Mouse (Mus musculus): ENCODE results near the gene Ddah1. TPM values are rescaled to one million over a fixed set of nuclear protein-coding genes. Genes with fewer than 3 reads are reported as not detected.
A peak's percentile ranks its signal among the peaks of the same experiment; 100 is the strongest.

Gene Ddah1
- total and polyA plus RNA-seq, 2 experiments from 2014 or later: 8.1 to 12.4 TPM

DNA sequence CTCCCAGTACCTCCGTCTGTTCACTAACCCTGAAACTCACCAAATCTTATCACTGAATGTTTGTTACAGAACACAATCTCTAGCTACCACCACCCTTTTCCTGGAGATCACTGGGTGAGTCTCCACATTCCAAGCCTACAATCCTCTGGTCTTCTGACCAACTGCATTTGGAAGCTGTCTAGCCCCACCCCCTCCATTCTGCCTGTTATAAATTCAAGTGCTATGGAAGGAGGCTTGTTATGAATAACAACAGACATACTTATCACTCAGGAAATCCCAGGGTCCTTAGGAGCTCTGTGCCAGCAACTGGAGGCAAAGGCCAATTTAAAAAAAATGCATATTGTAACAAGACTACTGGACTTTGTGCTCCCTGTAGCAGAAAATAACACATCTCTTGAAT lies 58.3 kb downstream of the Ddah1 start:
- 28% methylated on average over 1 of the region's 1 CpGs for WGBS
- H3K36me3 ChIP-seq (replicated peaks; ENCODE audit: control insufficient read depth, insufficient read depth, low read length): no peaks in the 10 kb centered on the region
- H3K4me1 ChIP-seq (ENCODE audit: control insufficient read depth, insufficient read depth): peaks cover 21% of the 10 kb centered on the region
- H3K27ac ChIP-seq (ENCODE audit: low read depth): peak overlapping the region; percentile 70
- H3K9me3 ChIP-seq (replicated peaks; ENCODE audit: control insufficient read depth, low read length): no peaks in the 10 kb centered on the region
- no peak overlapping the region for H3K4me3 ChIP-seq (ENCODE audit: low read depth, low read length)
- TF ChIP-seq EP300 (IDR thresholded peaks at IDR 0.05; ENCODE audit: low read depth): no peak
- no peak for TF ChIP-seq CTCF (IDR thresholded peaks at IDR 0.05; ENCODE audit: low read depth)
- no peak overlapping the region for H3K9ac ChIP-seq (replicated peaks; ENCODE audit: low read depth, low read length)
- peak; percentile 69; the same call in 1 of the 2 replicates for ATAC-seq (ENCODE audit: insufficient read depth, low read depth)
- 0 out of 2 replicates have a peak overlapping the region, but pooled peaks have one; percentile 30 for H3K4me2 ChIP-seq (ENCODE audit: low read depth, low read length)
- peak; percentile 62 for DNase-seq (ENCODE audit: low spot score)
- H3K27me3 ChIP-seq (ENCODE audit: control insufficient read depth, insufficient read depth, low read length): no peaks in the 10 kb centered on the region

DNA sequence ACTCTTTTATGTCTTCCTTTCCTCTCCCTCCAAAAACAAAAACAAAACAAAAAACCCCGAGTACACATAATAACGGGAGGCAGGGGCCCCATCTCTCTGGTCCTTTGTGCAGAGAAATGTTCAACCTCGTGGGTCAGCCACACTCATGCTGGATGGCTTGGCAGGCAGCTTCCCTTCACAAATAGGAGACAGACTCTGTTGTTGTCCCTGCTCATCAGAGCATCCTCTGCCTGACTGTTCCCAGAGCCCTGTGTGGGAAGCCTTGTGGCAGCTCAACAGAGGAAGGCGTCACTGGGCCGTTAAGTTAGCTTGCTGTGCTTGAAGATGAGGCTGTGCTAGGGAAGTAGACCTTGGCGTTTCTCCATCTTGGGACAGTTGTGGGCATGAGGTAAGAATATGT lies 58.8 kb downstream of the Ddah1 start:
- H3K9ac ChIP-seq (replicated peaks; ENCODE audit: low read depth, low read length): no peak overlapping the region
- no peaks in the 10 kb centered on the region for H3K27me3 ChIP-seq (ENCODE audit: control insufficient read depth, insufficient read depth, low read length)
- no peaks in the 10 kb centered on the region for H3K9me3 ChIP-seq (replicated peaks; ENCODE audit: control insufficient read depth, low read length)
- WGBS: 45% methylated on average over 6 of the region's 6 CpGs
- no peak for TF ChIP-seq EP300 (IDR thresholded peaks at IDR 0.05; ENCODE audit: low read depth)
- no peak for TF ChIP-seq CTCF (IDR thresholded peaks at IDR 0.05; ENCODE audit: low read depth)
- peaks cover 21% of the 10 kb centered on the region for H3K4me1 ChIP-seq (ENCODE audit: control insufficient read depth, insufficient read depth)
- DNase-seq (ENCODE audit: low spot score) (no peak), ATAC-seq (ENCODE audit: insufficient read depth, low read depth) (0 out of 2 replicates have a peak, but pooled peaks have one; percentile 13)
- no peak overlapping the region for H3K4me3 ChIP-seq (ENCODE audit: low read depth, low read length)
- H3K4me2 ChIP-seq (ENCODE audit: low read depth, low read length): 0 out of 2 replicates have a peak overlapping the region, but pooled peaks have one; percentile 30
- H3K36me3 ChIP-seq (replicated peaks; ENCODE audit: control insufficient read depth, insufficient read depth, low read length): no peaks in the 10 kb centered on the region
- H3K27ac ChIP-seq (ENCODE audit: low read depth): peak overlapping the region; percentile 70

DNA sequence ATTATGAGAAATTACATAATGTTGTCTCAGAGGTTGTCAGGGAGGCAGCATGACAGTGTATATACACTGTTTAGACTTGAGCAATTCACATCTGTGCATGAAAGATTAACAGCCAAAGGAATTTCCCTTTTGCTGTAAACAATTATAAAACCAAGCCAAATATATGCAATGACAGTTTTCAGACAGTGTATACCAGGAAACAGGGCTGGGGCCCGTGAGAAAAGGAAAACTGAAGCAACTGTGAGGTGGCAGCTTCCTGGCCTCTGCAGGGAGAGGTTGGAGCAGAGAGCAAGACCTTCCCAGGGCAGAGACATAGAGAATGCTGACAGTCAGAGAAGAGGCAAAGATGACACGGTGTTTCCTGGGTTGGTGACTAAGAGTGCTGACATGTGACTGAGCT lies 62.0 kb downstream of the Ddah1 start:
- WGBS: 22% methylated on average over 2 of the region's 2 CpGs
- ATAC-seq (ENCODE audit: insufficient read depth, low read depth) (peak; percentile 33; the same call in 1 of the 2 replicates), DNase-seq (ENCODE audit: low spot score) (no peak)
- no peaks in the 10 kb centered on the region for H3K27me3 ChIP-seq (ENCODE audit: control insufficient read depth, insufficient read depth, low read length)
- H3K4me2 ChIP-seq (ENCODE audit: low read depth, low read length): no peak overlapping the region
- H3K27ac ChIP-seq (ENCODE audit: low read depth): peak overlapping the region; percentile 18; the same call in 1 of the 2 replicates
- no peak overlapping the region for H3K9ac ChIP-seq (replicated peaks; ENCODE audit: low read depth, low read length)
- no peaks in the 10 kb centered on the region for H3K36me3 ChIP-seq (replicated peaks; ENCODE audit: control insufficient read depth, insufficient read depth, low read length)
- no peak overlapping the region for H3K4me3 ChIP-seq (ENCODE audit: low read depth, low read length)
- H3K4me1 ChIP-seq (ENCODE audit: control insufficient read depth, insufficient read depth): peaks cover 21% of the 10 kb centered on the region
- no peaks in the 10 kb centered on the region for H3K9me3 ChIP-seq (replicated peaks; ENCODE audit: control insufficient read depth, low read length)
- TF ChIP-seq CTCF (IDR thresholded peaks at IDR 0.05; ENCODE audit: low read depth): no peak

DNA sequence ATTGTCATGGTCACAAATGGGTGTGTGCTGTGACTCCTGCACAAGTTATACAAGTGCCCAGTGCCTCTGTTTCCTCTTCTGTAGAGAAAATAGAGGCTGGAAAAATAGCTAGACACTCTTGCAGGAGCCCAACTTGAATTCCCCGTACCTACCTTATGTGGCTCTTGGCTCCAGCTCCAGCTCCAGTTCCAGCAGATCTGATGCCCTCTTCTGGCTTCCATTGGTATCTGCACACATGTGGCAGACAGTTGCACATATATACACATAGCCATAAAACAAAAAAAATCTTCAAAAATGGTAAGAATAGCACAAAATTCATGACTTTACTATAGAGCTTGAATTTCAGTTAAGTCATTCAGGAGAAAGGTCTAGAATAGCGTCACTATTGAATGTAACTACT lies 62.5 kb downstream of the Ddah1 start:
- H3K36me3 ChIP-seq (replicated peaks; ENCODE audit: control insufficient read depth, insufficient read depth, low read length): no peaks in the 10 kb centered on the region
- ATAC-seq (ENCODE audit: insufficient read depth, low read depth) (no peak), DNase-seq (ENCODE audit: low spot score) (no peak)
- H3K9ac ChIP-seq (replicated peaks; ENCODE audit: low read depth, low read length): no peak overlapping the region
- peak overlapping the region; percentile 18; the same call in 1 of the 2 replicates for H3K27ac ChIP-seq (ENCODE audit: low read depth)
- H3K4me3 ChIP-seq (ENCODE audit: low read depth, low read length): no peak overlapping the region
- H3K27me3 ChIP-seq (ENCODE audit: control insufficient read depth, insufficient read depth, low read length): no peaks in the 10 kb centered on the region
- peaks cover 21% of the 10 kb centered on the region for H3K4me1 ChIP-seq (ENCODE audit: control insufficient read depth, insufficient read depth)
- 91% methylated on average over 2 of the region's 2 CpGs for WGBS
- 0 out of 2 replicates have a peak, but pooled peaks have one; percentile 19 for TF ChIP-seq CTCF (IDR thresholded peaks at IDR 0.05; ENCODE audit: low read depth)
- TF ChIP-seq EP300 (IDR thresholded peaks at IDR 0.05; ENCODE audit: low read depth): no peak
- no peak overlapping the region for H3K4me2 ChIP-seq (ENCODE audit: low read depth, low read length)
- H3K9me3 ChIP-seq (replicated peaks; ENCODE audit: control insufficient read depth, low read length): no peaks in the 10 kb centered on the region

DNA sequence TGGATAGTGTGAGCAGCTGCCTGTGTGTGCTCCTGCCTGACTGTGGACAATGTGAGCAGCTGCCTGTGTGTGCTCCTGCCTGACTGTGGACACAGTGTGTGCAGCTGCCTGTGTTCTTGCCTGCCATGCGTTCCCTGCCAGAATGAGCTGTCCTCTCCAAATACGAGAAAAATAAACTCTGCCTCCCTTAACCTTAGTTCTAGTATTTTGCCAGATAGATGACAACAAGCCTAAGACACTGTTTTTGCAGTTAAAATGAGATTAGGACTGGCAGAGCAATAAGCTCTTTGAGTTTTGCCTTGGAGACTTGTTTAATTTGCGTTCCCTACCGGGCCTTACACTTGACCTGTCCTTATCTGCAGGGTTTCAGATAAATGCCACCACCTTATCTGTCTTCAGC lies 63.7 kb downstream of the Ddah1 start:
- Histone ChIP-seq H3K27me3 (ENCODE audit: control insufficient read depth, insufficient read depth, low read length) (no peaks in the 10 kb centered on the region), H3K4me1 (ENCODE audit: control insufficient read depth, insufficient read depth) (peaks cover 16% of the 10 kb centered on the region), H3K9ac (replicated peaks; ENCODE audit: low read depth, low read length) (no peak overlapping the region), H3K9me3 (replicated peaks; ENCODE audit: control insufficient read depth, low read length) (no peaks in the 10 kb centered on the region), H3K4me2 (ENCODE audit: low read depth, low read length) (no peak overlapping the region), H3K4me3 (ENCODE audit: low read depth, low read length) (no peak overlapping the region), H3K36me3 (replicated peaks; ENCODE audit: control insufficient read depth, insufficient read depth, low read length) (no peaks in the 10 kb centered on the region), H3K27ac (ENCODE audit: low read depth) (no peak overlapping the region)
- DNase-seq (ENCODE audit: low spot score) (no peak), ATAC-seq (ENCODE audit: insufficient read depth, low read depth) (no peak)
- TF ChIP-seq CTCF (IDR thresholded peaks at IDR 0.05; ENCODE audit: low read depth) (no peak), EP300 (IDR thresholded peaks at IDR 0.05; ENCODE audit: low read depth) (no peak)
- WGBS: 56% methylated on average over 4 of the region's 4 CpGs

DNA sequence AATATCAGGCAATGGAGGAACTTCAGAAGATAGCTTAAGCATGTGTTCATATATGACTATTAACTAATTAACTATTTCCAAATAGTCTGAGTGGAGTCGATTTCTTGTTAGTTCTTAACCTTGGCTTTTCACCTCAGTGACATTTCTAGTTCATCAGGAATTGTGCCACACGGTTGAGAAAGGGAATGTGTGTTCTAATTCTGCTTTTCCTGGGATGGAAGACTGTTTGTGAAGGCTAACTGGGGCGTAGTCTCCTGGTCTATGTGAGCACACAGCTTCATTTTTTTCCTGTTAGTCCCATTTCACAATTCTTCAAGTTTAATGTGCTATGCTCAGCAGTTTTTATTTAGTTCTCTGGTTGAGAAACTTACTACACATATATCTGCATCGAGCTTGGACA lies 65.2 kb downstream of the Ddah1 start:
- H3K9ac ChIP-seq (replicated peaks; ENCODE audit: low read depth, low read length): no peak overlapping the region
- WGBS: 87% methylated on average over 4 of the region's 4 CpGs
- H3K27ac ChIP-seq (ENCODE audit: low read depth): no peak overlapping the region
- no peaks in the 10 kb centered on the region for H3K36me3 ChIP-seq (replicated peaks; ENCODE audit: control insufficient read depth, insufficient read depth, low read length)
- H3K4me1 ChIP-seq (ENCODE audit: control insufficient read depth, insufficient read depth): peaks cover 10% of the 10 kb centered on the region; the same call in 1 of the 2 replicates
- no peaks in the 10 kb centered on the region for H3K27me3 ChIP-seq (ENCODE audit: control insufficient read depth, insufficient read depth, low read length)
- no peak for ATAC-seq (ENCODE audit: insufficient read depth, low read depth)
- TF ChIP-seq CTCF (IDR thresholded peaks at IDR 0.05; ENCODE audit: low read depth) (no peak), EP300 (IDR thresholded peaks at IDR 0.05; ENCODE audit: low read depth) (no peak)
- DNase-seq (ENCODE audit: low spot score): no peak
- H3K9me3 ChIP-seq (replicated peaks; ENCODE audit: control insufficient read depth, low read length): no peaks in the 10 kb centered on the region
- H3K4me2 ChIP-seq (ENCODE audit: low read depth, low read length): no peak overlapping the region
- no peak overlapping the region for H3K4me3 ChIP-seq (ENCODE audit: low read depth, low read length)

All from heart, postnatal 0 days (tissue).